Mouse (Mus musculus) embryonic facial prominence, embryonic 14.5 days (tissue): ENCODE measurements around the gene Plekha6. TPM values are rescaled to one million over a fixed set of nuclear protein-coding genes. Genes with fewer than 3 reads are reported as not detected.
A peak's percentile ranks its signal among the peaks of the same experiment; 100 is the strongest.

ENCODE experiments used
- ATAC-seq: fragments of 200-750 bp; cut with Nextera tagmentation; 2 replicates; pipeline ENCODE4 v1.8.0; 2017; ENCODE audit warnings: low read depth, moderate number of reproducible peaks, moderate TSS enrichment
- DNase-seq: peaks from one replicate; pipeline ENCODE4 v3.0.0-alpha.2; 2015; ENCODE audit warnings: low spot score
- H3K27ac ChIP-seq: fragments of 300-500 bp; sonication (generic); replicated peaks from 2 replicates; pipeline ENCODE4 v1.5.1; 2014; ENCODE audit warnings: low read depth, mild to moderate bottlenecking, low read length, moderate library complexity
- H3K27me3 ChIP-seq: fragments of 300-500 bp; sonication (generic); replicated peaks from 2 replicates; pipeline ENCODE4 v1.6.1; 2014; ENCODE audit warnings: low read length; ENCODE audit not compliant: control insufficient read depth, insufficient read depth
- H3K36me3 ChIP-seq: fragments of 300-500 bp; sonication (generic); 2 replicates; pipeline ENCODE4 v1.6.1; 2014; ENCODE audit warnings: low read length, mixed read lengths; ENCODE audit not compliant: control insufficient read depth, insufficient read depth
- H3K4me1 ChIP-seq: fragments of 300-500 bp; sonication (generic); 2 replicates; pipeline ENCODE4 v1.6.1; 2014; ENCODE audit warnings: antibody characterized with exemption, low read length; ENCODE audit not compliant: control insufficient read depth, insufficient read depth
- H3K4me2 ChIP-seq: fragments of 300-500 bp; sonication (generic); 2 replicates; pipeline ENCODE4 v1.6.1; 2014; ENCODE audit warnings: low read depth, mild to moderate bottlenecking, low read length, moderate library complexity, mixed read lengths
- H3K4me3 ChIP-seq: fragments of 300-500 bp; sonication (generic); 2 replicates; pipeline ENCODE4 v1.5.1; 2014; ENCODE audit warnings: low read depth, mild to moderate bottlenecking, low read length
- H3K9ac ChIP-seq: fragments of 300-500 bp; sonication (generic); 2 replicates; pipeline ENCODE4 v1.6.1; 2014; ENCODE audit warnings: low read depth, mild to moderate bottlenecking, low read length, moderate library complexity, mixed read lengths
- H3K9me3 ChIP-seq: fragments of 300-500 bp; sonication (generic); 2 replicates; pipeline ENCODE4 v1.6.1; 2016; ENCODE audit warnings: low read length; ENCODE audit not compliant: control insufficient read depth
- WGBS: fragments of 180-500 bp; shearing (Covaris S2); extraction: QIAGEN DNeasy Blood & Tissue Kit; methylation state at CpG from one replicate; pipeline ENCODE4 v1.1.7; 2014; 5-methylcytosine and 5-hydroxymethylcytosine counted together
- polyA plus RNA-seq: library from polyadenylated mRNA; unstranded; fragments of >200 nt; fragmentation: Nextera tagmentation; extraction: Ambion mirVana; gene quantifications from 2 replicates; pipeline ENCODE4 v1.2.1, GENCODE M21; 2014

Gene Plekha6
- polyA plus RNA-seq, 1 experiment from 2014 or later = 6.3 TPM

- no peaks in the 10 kb centered on the region for H3K36me3 ChIP-seq
- no peaks in the 10 kb centered on the region for H3K9me3 ChIP-seq
- WGBS = 75% methylated on average over 6 of the region's 6 CpGs
- DNase-seq (no peak), ATAC-seq (no peak)
- H3K4me3 ChIP-seq = no peak overlapping the region
- no peaks in the 10 kb centered on the region for H3K27me3 ChIP-seq
- no peak overlapping the region for H3K4me2 ChIP-seq
- no peak overlapping the region for H3K9ac ChIP-seq
- peaks cover 46% of the 10 kb centered on the region for H3K4me1 ChIP-seq
- H3K27ac ChIP-seq = peak overlapping the region; percentile 52; the same call in 1 of the 2 replicates
Measured at GRCm38 (mm10) chr1:133239813-133240160, 75.8 kb downstream of the Plekha6 start.

- DNase-seq = no peak
- no peak for ATAC-seq
Measured at GRCm38 (mm10) chr1:133240881-133241280, 76.9 kb downstream of the Plekha6 start.

GRCm38 (mm10) chr1:133244668-133245067 is 80.7 kb downstream of the Plekha6 start:
- Histone ChIP-seq H3K27ac (no peak overlapping the region), H3K4me3 (no peak overlapping the region), H3K27me3 (no peaks in the 10 kb centered on the region), H3K4me1 (peaks cover 36% of the 10 kb centered on the region), H3K9me3 (no peaks in the 10 kb centered on the region), H3K4me2 (no peak overlapping the region), H3K36me3 (no peaks in the 10 kb centered on the region), H3K9ac (no peak overlapping the region)
- WGBS = 70% methylated on average over 7 of the region's 7 CpGs
- DNase-seq = no peak
- ATAC-seq = no peak

More at GRCm38 (mm10) chr1:133240881-133241280, 76.9 kb downstream of the Plekha6 start:
- Histone ChIP-seq H3K9ac (no peak overlapping the region), H3K4me2 (no peak overlapping the region), H3K4me1 (peaks cover 54% of the 10 kb centered on the region), H3K27me3 (no peaks in the 10 kb centered on the region), H3K4me3 (no peak overlapping the region), H3K36me3 (no peaks in the 10 kb centered on the region), H3K27ac (no peak overlapping the region), H3K9me3 (no peaks in the 10 kb centered on the region)
- 50% methylated on average over 2 of the region's 3 CpGs for WGBS

- WGBS = 34% methylated on average over 12 of the region's 12 CpGs
- DNase-seq (peak; percentile 79), ATAC-seq (peak; percentile 55)
- peaks cover 25% of the 10 kb centered on the region for H3K4me1 ChIP-seq
- peak overlapping the region; percentile 48; the same call in 1 of the 2 replicates for H3K27ac ChIP-seq
- H3K36me3 ChIP-seq = no peaks in the 10 kb centered on the region
- no peaks in the 10 kb centered on the region for H3K9me3 ChIP-seq
- peak overlapping the region; percentile 26 for H3K4me2 ChIP-seq
- H3K4me3 ChIP-seq = no peak overlapping the region
- no peaks in the 10 kb centered on the region for H3K27me3 ChIP-seq
- no peak overlapping the region for H3K9ac ChIP-seq
Measured at GRCm38 (mm10) chr1:133245690-133246619, 81.9 kb downstream of the Plekha6 start.

GRCm38 (mm10) chr1:133247189-133247588 is 83.2 kb downstream of the Plekha6 start:
- Histone ChIP-seq H3K9me3 (no peaks in the 10 kb centered on the region), H3K27ac (no peak overlapping the region), H3K4me1 (peaks cover 29% of the 10 kb centered on the region), H3K4me2 (no peak overlapping the region), H3K4me3 (no peak overlapping the region), H3K36me3 (no peaks in the 10 kb centered on the region), H3K9ac (no peak overlapping the region), H3K27me3 (no peaks in the 10 kb centered on the region)
- DNase-seq (no peak), ATAC-seq (0 out of 2 replicates have a peak, but pooled peaks have one; percentile 4)
- WGBS = 81% methylated on average over 5 of the region's 5 CpGs

GRCm38 (mm10) chr1:133250761-133251160 is 86.8 kb downstream of the Plekha6 start:
- H3K4me1 ChIP-seq = peaks cover 53% of the 10 kb centered on the region
- H3K4me2 ChIP-seq = no peak overlapping the region
- H3K36me3 ChIP-seq = no peaks in the 10 kb centered on the region
- no peaks in the 10 kb centered on the region for H3K9me3 ChIP-seq
- no peak overlapping the region for H3K4me3 ChIP-seq
- ATAC-seq = no peak
- DNase-seq = no peak
- no peak overlapping the region for H3K27ac ChIP-seq
- no peaks in the 10 kb centered on the region for H3K27me3 ChIP-seq
- WGBS = 88% methylated on average over 6 of the region's 6 CpGs
- H3K9ac ChIP-seq = no peak overlapping the region

GRCm38 (mm10) chr1:133251625-133252034 is 87.6 kb downstream of the Plekha6 start:
- Histone ChIP-seq H3K4me3 (no peak overlapping the region), H3K4me2 (no peak overlapping the region), H3K9ac (no peak overlapping the region), H3K27me3 (no peaks in the 10 kb centered on the region), H3K36me3 (no peaks in the 10 kb centered on the region), H3K9me3 (no peaks in the 10 kb centered on the region), H3K4me1 (peaks cover 50% of the 10 kb centered on the region), H3K27ac (no peak overlapping the region)
- DNase-seq (no peak), ATAC-seq (no peak)
- WGBS = 31% methylated on average over 5 of the region's 5 CpGs

GRCm38 (mm10) chr1:133252251-133252650 is 88.2 kb downstream of the Plekha6 start:
- ATAC-seq (no peak), DNase-seq (no peak)
- H3K4me2 ChIP-seq = no peak overlapping the region
- peaks cover 47% of the 10 kb centered on the region for H3K4me1 ChIP-seq
- no peak overlapping the region for H3K4me3 ChIP-seq
- H3K36me3 ChIP-seq = no peaks in the 10 kb centered on the region
- H3K9ac ChIP-seq = no peak overlapping the region
- H3K27me3 ChIP-seq = no peaks in the 10 kb centered on the region
- no peak overlapping the region for H3K27ac ChIP-seq
- H3K9me3 ChIP-seq = no peaks in the 10 kb centered on the region
- 83% methylated on average over 3 of the region's 3 CpGs for WGBS
